Mouse (Mus musculus) ES-E14 (cell line): ENCODE data around the gene Cpxm2.

Source experiments
- MAFK ChIP-seq: IDR thresholded peaks from 2 replicates; pipeline ENCODE4 v1.6.1; 2014; ENCODE audit warnings: mild to moderate bottlenecking, low read depth, low read length, inconsistent platforms; ENCODE audit not compliant: insufficient read depth
- ZNF384 ChIP-seq: IDR thresholded peaks from 2 replicates; pipeline ENCODE4 v1.6.1; 2012; ENCODE audit warnings: low read depth, low read length, inconsistent platforms

- TF ChIP-seq ZNF384 (no peak), MAFK (no peak)
These were observed 139.3 kb downstream of the Cpxm2 start for GRCm38 (mm10) chr7:132015193-132015592.
